Mouse (Mus musculus) midbrain, embryonic 16.5 days (tissue): Measurements from ENCODE around the gene Milr1. TPM values are rescaled to one million over a fixed set of nuclear protein-coding genes. Genes with fewer than 3 reads are reported as not detected.
A peak's percentile ranks its signal among the peaks of the same experiment; 100 is the strongest.
"Not testable (repeated sequence)": the region's sequence is repeated elsewhere in the genome, so short reads cannot be mapped to it uniquely, and the experiment has no call there.

Experiments
- ATAC-seq: fragments of 200-750 bp; cut with Nextera tagmentation; 2 replicates; pipeline ENCODE4 v1.8.0; 2017; ENCODE audit warnings: moderate TSS enrichment
- H3K27ac ChIP-seq: fragments of 300-500 bp; sonication (generic); 2 replicates; pipeline ENCODE4 v1.5.1; 2014; ENCODE audit warnings: mild to moderate bottlenecking, low read length, mixed read lengths
- H3K27me3 ChIP-seq: fragments of 300-500 bp; sonication (generic); 2 replicates; pipeline ENCODE4 v1.6.1; 2014; ENCODE audit warnings: low read depth, low read length, mixed read lengths; ENCODE audit not compliant: control insufficient read depth, insufficient read depth
- H3K36me3 ChIP-seq: fragments of 300-500 bp; sonication (generic); 2 replicates; pipeline ENCODE4 v1.6.1; 2014; ENCODE audit warnings: mild to moderate bottlenecking, low read length, moderate library complexity, mixed read lengths; ENCODE audit not compliant: control insufficient read depth, insufficient read depth
- H3K4me1 ChIP-seq: fragments of 300-500 bp; sonication (generic); 2 replicates; pipeline ENCODE4 v1.6.1; 2014; ENCODE audit warnings: mild to moderate bottlenecking, low read length, mixed read lengths; ENCODE audit not compliant: control insufficient read depth, insufficient read depth
- H3K4me2 ChIP-seq: fragments of 300-500 bp; sonication (generic); 2 replicates; pipeline ENCODE4 v1.6.1; 2014; ENCODE audit warnings: mild to moderate bottlenecking, low read length, mixed read lengths
- H3K4me3 ChIP-seq: fragments of 300-500 bp; sonication (generic); 2 replicates; pipeline ENCODE4 v1.5.1; 2014; ENCODE audit warnings: low read depth, mild to moderate bottlenecking, low read length, moderate library complexity, mixed read lengths
- H3K9ac ChIP-seq: fragments of 300-500 bp; sonication (generic); 2 replicates; pipeline ENCODE4 v1.6.1; 2014; ENCODE audit warnings: low read depth, low read length, mixed read lengths
- H3K9me3 ChIP-seq: fragments of 300-500 bp; sonication (generic); replicated peaks from 2 replicates; pipeline ENCODE4 v1.6.1; 2014; ENCODE audit warnings: mild to moderate bottlenecking, low read length, mixed read lengths; ENCODE audit not compliant: control insufficient read depth, poor library complexity, severe bottlenecking
- WGBS: fragments of 180-500 bp; shearing (Covaris S2); extraction: QIAGEN DNeasy Blood & Tissue Kit; methylation state at CpG from one replicate; pipeline ENCODE4 v1.1.7; 2014; 5-methylcytosine and 5-hydroxymethylcytosine counted together
- polyA plus RNA-seq: library from polyadenylated mRNA; unstranded; fragments of >200 nt; fragmentation: Nextera tagmentation; extraction: Ambion mirVana; gene quantifications from 2 replicates; pipeline ENCODE4 v1.2.1, GENCODE M21; 2015

Milr1 gene
- polyA plus RNA-seq, 1 experiment from 2014 or later = 0.99 TPM

- peaks cover 24% of the 10 kb centered on the region for H3K36me3 ChIP-seq
- H3K27ac ChIP-seq = no peak overlapping the region
- no peaks in the 10 kb centered on the region for H3K4me1 ChIP-seq
- 86% methylated on average over 10 of the region's 10 CpGs for WGBS
- H3K4me2 ChIP-seq = no peak overlapping the region
- H3K4me3 ChIP-seq = no peak overlapping the region
- H3K27me3 ChIP-seq = no peaks in the 10 kb centered on the region
- no peak overlapping the region for H3K9ac ChIP-seq
- no peak for ATAC-seq
- H3K9me3 ChIP-seq = no peaks in the 10 kb centered on the region
Observed at GRCm38 (mm10) chr11:106802069-106802627, 51.1 kb downstream of the Milr1 start.

DNA sequence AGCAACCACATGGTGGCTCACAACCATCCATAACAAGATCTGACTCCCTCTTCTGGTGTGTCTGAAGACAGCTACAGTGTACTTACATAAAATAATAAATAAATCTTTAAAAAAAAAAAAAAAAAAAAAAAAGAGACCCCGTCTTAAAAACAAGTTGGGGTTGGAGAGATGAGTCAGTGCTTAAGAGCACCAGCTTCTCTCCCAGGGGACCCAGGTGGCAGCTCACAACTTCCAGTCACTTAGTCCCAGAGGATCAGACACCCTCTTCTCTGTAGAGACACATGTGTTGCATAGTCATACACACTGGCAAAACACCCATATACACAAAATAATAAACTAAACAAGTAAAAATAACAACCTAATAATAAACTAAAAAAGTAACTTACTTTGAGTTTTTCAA, 56.4 kb downstream of the Milr1 start:
- not testable (repeated sequence) for H3K4me2 ChIP-seq, H3K9ac ChIP-seq, H3K9me3 ChIP-seq, H3K36me3 ChIP-seq, H3K27me3 ChIP-seq, H3K27ac ChIP-seq, ATAC-seq, H3K4me1 ChIP-seq, H3K4me3 ChIP-seq
- 88% methylated on average over 1 of the region's 1 CpGs for WGBS

- Histone ChIP-seq H3K27ac (no peak overlapping the region), H3K4me3 (no peak overlapping the region), H3K9me3 (no peaks in the 10 kb centered on the region), H3K9ac (no peak overlapping the region), H3K4me2 (no peak overlapping the region), H3K36me3 (peaks cover 26% of the 10 kb centered on the region), H3K27me3 (no peaks in the 10 kb centered on the region), H3K4me1 (no peaks in the 10 kb centered on the region)
- 90% methylated on average over 7 of the region's 7 CpGs for WGBS
- no peak for ATAC-seq
Observed at GRCm38 (mm10) chr11:106812410-106813136, 61.5 kb downstream of the Milr1 start.

- Histone ChIP-seq H3K4me2 (no peak overlapping the region), H3K27me3 (no peaks in the 10 kb centered on the region), H3K27ac (no peak overlapping the region), H3K36me3 (peaks cover 30% of the 10 kb centered on the region), H3K9me3 (no peaks in the 10 kb centered on the region), H3K9ac (no peak overlapping the region), H3K4me1 (0 out of 2 replicates have a peak, but pooled peaks cover 4% of the 10 kb centered on the region), H3K4me3 (no peak overlapping the region)
- ATAC-seq = no peak
- 85% methylated on average over 14 of the region's 14 CpGs for WGBS
Observed at GRCm38 (mm10) chr11:106814601-106815320, 63.7 kb downstream of the Milr1 start.

DNA sequence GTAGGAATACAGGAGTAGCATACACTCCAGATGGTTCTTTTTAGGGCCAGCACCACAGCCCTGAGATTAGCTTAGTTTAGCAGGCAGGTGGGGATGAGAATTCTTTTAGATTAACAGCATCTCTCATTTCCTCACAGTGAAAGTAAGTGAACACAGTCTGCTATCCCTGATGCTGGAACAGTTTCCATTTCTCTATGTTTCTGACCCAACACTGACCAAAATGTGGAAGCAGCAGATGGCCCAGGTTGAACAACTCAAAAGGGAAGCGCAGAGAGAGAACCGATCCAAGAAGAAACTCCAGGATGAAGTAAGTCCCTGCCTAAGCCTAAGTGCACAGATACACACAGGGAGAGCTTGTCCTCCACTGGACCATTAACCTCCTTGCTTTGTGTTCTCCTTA, 64.3 kb downstream of the Milr1 start:
- WGBS = 91% methylated on average over 2 of the region's 2 CpGs
- Histone ChIP-seq H3K4me1 (0 out of 2 replicates have a peak, but pooled peaks cover 4% of the 10 kb centered on the region), H3K9me3 (no peaks in the 10 kb centered on the region), H3K9ac (no peak overlapping the region), H3K27me3 (no peaks in the 10 kb centered on the region), H3K36me3 (peaks cover 31% of the 10 kb centered on the region), H3K4me3 (no peak overlapping the region), H3K27ac (no peak overlapping the region), H3K4me2 (no peak overlapping the region)
- ATAC-seq = no peak

DNA sequence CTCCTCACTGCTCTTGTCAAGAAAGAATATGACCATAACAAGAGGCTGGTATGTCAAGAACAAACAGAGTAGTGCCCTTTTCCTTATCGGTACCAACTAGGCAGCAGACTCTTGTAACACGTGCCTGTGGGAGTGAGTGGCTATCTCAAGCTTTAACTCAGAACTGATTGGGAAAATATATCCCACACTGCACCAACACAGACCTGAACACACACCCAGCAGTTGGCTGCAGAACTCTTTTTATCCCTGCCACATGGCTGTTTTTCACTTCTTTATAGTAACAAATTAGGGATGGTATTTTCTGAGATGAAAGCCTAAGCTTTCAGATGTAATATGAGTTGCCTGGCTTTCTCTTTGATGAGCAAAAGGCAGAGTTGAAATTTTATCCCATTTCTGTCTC, 64.7 kb downstream of the Milr1 start:
- Histone ChIP-seq H3K9me3 (no peaks in the 10 kb centered on the region), H3K9ac (no peak overlapping the region), H3K4me2 (no peak overlapping the region), H3K27me3 (no peaks in the 10 kb centered on the region), H3K4me3 (no peak overlapping the region), H3K27ac (no peak overlapping the region), H3K4me1 (0 out of 2 replicates have a peak, but pooled peaks cover 4% of the 10 kb centered on the region), H3K36me3 (peaks cover 30% of the 10 kb centered on the region)
- 90% methylated on average over 2 of the region's 2 CpGs for WGBS
- ATAC-seq = no peak

GRCm38 (mm10) chr11:106816316-106816715, 65.3 kb downstream of the Milr1 start:
- Histone ChIP-seq H3K27ac (no peak overlapping the region), H3K4me3 (no peak overlapping the region), H3K9ac (no peak overlapping the region), H3K36me3 (peaks cover 28% of the 10 kb centered on the region), H3K4me2 (no peak overlapping the region), H3K4me1 (0 out of 2 replicates have a peak, but pooled peaks cover 4% of the 10 kb centered on the region), H3K27me3 (no peaks in the 10 kb centered on the region), H3K9me3 (no peaks in the 10 kb centered on the region)
- 75% methylated on average over 7 of the region's 7 CpGs for whole genome bisulfite sequencing
- no peak for ATAC-seq

DNA sequence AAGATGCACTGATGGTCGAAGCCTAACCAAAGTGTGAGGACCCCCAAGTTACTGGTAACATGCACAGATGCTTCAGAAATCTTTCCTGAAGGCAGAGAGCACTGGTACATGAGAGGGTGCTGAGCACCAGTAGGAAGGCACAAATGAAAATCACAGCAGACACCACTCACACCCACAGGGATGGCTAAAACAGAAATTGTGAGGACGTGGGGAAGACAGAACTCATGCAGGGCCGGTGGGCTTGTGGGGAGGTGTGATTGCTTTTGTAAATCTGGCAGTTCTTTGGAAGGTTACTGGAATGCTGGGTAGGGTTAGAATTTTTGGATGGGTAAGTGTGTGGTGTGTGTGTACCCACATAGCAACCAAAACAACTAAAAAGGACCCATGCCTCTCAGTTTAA, 66.1 kb downstream of the Milr1 start:
- Histone ChIP-seq H3K9me3 (no peaks in the 10 kb centered on the region), H3K27me3 (no peaks in the 10 kb centered on the region), H3K9ac (no peak overlapping the region), H3K4me2 (no peak overlapping the region), H3K27ac (0 out of 2 replicates have a peak overlapping the region, but pooled peaks have one; percentile 12), H3K36me3 (peaks cover 28% of the 10 kb centered on the region), H3K4me1 (0 out of 2 replicates have a peak, but pooled peaks cover 4% of the 10 kb centered on the region), H3K4me3 (no peak overlapping the region)
- WGBS = 78% methylated on average over 3 of the region's 3 CpGs
- no peak for ATAC-seq

GRCm38 (mm10) chr11:106817808-106818207, 66.8 kb downstream of the Milr1 start:
- Histone ChIP-seq H3K4me2 (no peak overlapping the region), H3K4me3 (no peak overlapping the region), H3K36me3 (peaks cover 24% of the 10 kb centered on the region), H3K4me1 (0 out of 2 replicates have a peak, but pooled peaks cover 4% of the 10 kb centered on the region), H3K9me3 (no peaks in the 10 kb centered on the region), H3K27me3 (no peaks in the 10 kb centered on the region), H3K9ac (no peak overlapping the region), H3K27ac (peak overlapping the region; percentile 53; the same call in 1 of the 2 replicates)
- ATAC-seq = no peak
- 73% methylated on average over 6 of the region's 6 CpGs for WGBS
